Mouse (Mus musculus): Measurements from ENCODE around the gene Itpkb.

Gene Itpkb

GRCm38 (mm10) chr1:180422076-180422828 is 92.0 kb downstream of the Itpkb start:
- peak; percentile 72 for DNase-seq

GRCm38 (mm10) chr1:180423008-180423639 is 92.8 kb downstream of the Itpkb start:
- DNase-seq: peak; percentile 29

GRCm38 (mm10) chr1:180423931-180424330 is 93.6 kb downstream of the Itpkb start:
- DNase-seq: no peak

GRCm38 (mm10) chr1:180426405-180426804 is 96.1 kb downstream of the Itpkb start:
- DNase-seq: no peak

GRCm38 (mm10) chr1:180427685-180428084 is 97.4 kb downstream of the Itpkb start:
- DNase-seq: no peak

GRCm38 (mm10) chr1:180428101-180428712 is 97.9 kb downstream of the Itpkb start:
- DNase-seq: peak; percentile 44

- DNase-seq: no peak
Measured at GRCm38 (mm10) chr1:180428871-180429270, 98.6 kb downstream of the Itpkb start.

- no peak for DNase-seq
Measured at GRCm38 (mm10) chr1:180429819-180430218, 99.5 kb downstream of the Itpkb start.

- DNase-seq: peak; percentile 30
Measured at GRCm38 (mm10) chr1:180431833-180432232, 101.5 kb downstream of the Itpkb start.

GRCm38 (mm10) chr1:180433098-180433538 is 102.8 kb downstream of the Itpkb start:
- no peak for DNase-seq

- peak; percentile 60 for DNase-seq
Measured at GRCm38 (mm10) chr1:180433796-180434566, 103.7 kb downstream of the Itpkb start.

- peak; percentile 19 for DNase-seq
Measured at GRCm38 (mm10) chr1:180434925-180435324, 104.6 kb downstream of the Itpkb start.

GRCm38 (mm10) chr1:180439496-180439895 is 109.2 kb downstream of the Itpkb start:
- DNase-seq: no peak

- DNase-seq: no peak
Measured at GRCm38 (mm10) chr1:180444411-180444810, 114.1 kb downstream of the Itpkb start.

- DNase-seq: no peak
Measured at GRCm38 (mm10) chr1:180449641-180450040, 119.4 kb downstream of the Itpkb start.

- DNase-seq: no peak
Measured at GRCm38 (mm10) chr1:180458274-180458673, 128.0 kb downstream of the Itpkb start.

GRCm38 (mm10) chr1:180458680-180459079 is 128.4 kb downstream of the Itpkb start:
- no peak for DNase-seq

GRCm38 (mm10) chr1:180460721-180461120 is 130.4 kb downstream of the Itpkb start:
- no peak for DNase-seq

GRCm38 (mm10) chr1:180462396-180462795 is 132.1 kb downstream of the Itpkb start:
- DNase-seq: no peak

- no peak for DNase-seq
Measured at GRCm38 (mm10) chr1:180462983-180463475, 132.7 kb downstream of the Itpkb start.

- no peak for DNase-seq
Measured at GRCm38 (mm10) chr1:180464357-180464756, 134.1 kb downstream of the Itpkb start.

- no peak for DNase-seq
Measured at GRCm38 (mm10) chr1:180465620-180466019, 135.3 kb downstream of the Itpkb start.

- no peak for DNase-seq
Measured at GRCm38 (mm10) chr1:180468004-180468403, 137.7 kb downstream of the Itpkb start.
